In the genomic region with DNA sequence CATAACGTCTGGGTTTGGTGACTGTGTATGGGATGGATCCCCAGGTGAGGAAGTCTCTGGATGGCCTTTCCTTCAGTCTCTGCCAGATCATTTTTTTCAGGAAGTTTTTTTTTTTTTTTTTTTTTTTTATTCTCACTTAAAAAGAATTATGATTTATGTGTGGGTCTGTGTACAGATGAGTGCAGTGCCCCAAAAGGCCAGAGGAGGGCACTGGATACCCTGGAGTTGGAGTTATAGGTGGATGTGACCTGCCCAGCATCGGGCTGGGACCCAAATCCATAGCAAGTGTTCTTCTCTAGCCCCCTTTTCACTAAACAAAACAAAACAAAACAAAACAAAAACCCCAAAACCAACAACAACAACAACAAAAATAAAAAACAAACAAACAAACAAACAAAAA, we compare ENCODE assay signal across 8 mouse cellular contexts. TPM values are rescaled to one million over a fixed set of nuclear protein-coding genes. Genes with fewer than 3 reads are reported as not detected.
DNase-seq lines count a peak whose midpoint lies in the region; ATAC-seq and TF ChIP-seq lines count a peak whose summit lies in the region.

No protein-coding gene starts in this region.

- H3K36me3 ChIP-seq in liver, postnatal 0 days (replicated peaks; ENCODE audit: insufficient read depth, low read length), result no peaks in the 10 kb centered on the region
- H3K36me3 ChIP-seq in liver, embryonic 11.5 days (ENCODE audit: control insufficient read depth, insufficient read depth, low read length), result no peaks in the 10 kb centered on the region

- TF ChIP-seq CTCF in liver, postnatal 0 days (IDR thresholded peaks at IDR 0.05; ENCODE audit: low read depth), result peak; percentile 41

- no peaks in the 10 kb centered on the region for H3K4me1 ChIP-seq in liver, postnatal 0 days (ENCODE audit: insufficient read depth)
- peaks cover 4% of the 10 kb centered on the region; the same call in 1 of the 2 replicates for H3K4me1 ChIP-seq in liver, embryonic 11.5 days (replicated peaks; ENCODE audit: control insufficient read depth, insufficient read depth, low read length)

- 54% methylated on average over 2 of the region's 2 CpGs for WGBS in liver, postnatal 0 days (ENCODE audit: insufficient replicate concordance)
- WGBS in liver, embryonic 11.5 days, result 50% methylated on average over 2 of the region's 2 CpGs

- no peaks in the 10 kb centered on the region for H3K27me3 ChIP-seq in liver, postnatal 0 days (ENCODE audit: insufficient read depth, low read length)
- no peaks in the 10 kb centered on the region; the same call in 1 of the 2 replicates for H3K27me3 ChIP-seq in liver, embryonic 11.5 days (replicated peaks; ENCODE audit: control insufficient read depth, insufficient read depth, low read length)

- H3K9me3 ChIP-seq in liver, postnatal 0 days (ENCODE audit: low read length), result no peaks in the 10 kb centered on the region
- H3K9me3 ChIP-seq in liver, embryonic 11.5 days (ENCODE audit: control insufficient read depth, low read length), result no peaks in the 10 kb centered on the region

- peak; percentile 28 for DNase-seq in adrenal gland, postnatal 10 days
- DNase-seq in adrenal gland, adult 2 months, result no peak
- DNase-seq in liver, postnatal 0 days, result peak; percentile 24
- no peak for DNase-seq in liver, embryonic 11.5 days (ENCODE audit: low spot score)
- peak; percentile 57 for DNase-seq in retina, embryonic 14.5 days (ENCODE audit: low spot score)
- no peak for DNase-seq in Muller cell, postnatal 12 days (ENCODE audit: inconsistent ontology term)
- no peak for DNase-seq in gastrocnemius, postnatal 25 days

- ATAC-seq in liver, postnatal 0 days, result no peak
- no peak for ATAC-seq in liver, embryonic 11.5 days (replicated peaks; ENCODE audit: low FRiP score)
- 0 out of 2 replicates have a peak, but pooled peaks have one; percentile 48 for ATAC-seq in common myeloid progenitor, adult 5-6 weeks (replicated peaks; ENCODE audit: low read depth, poor library complexity, severe bottlenecking)

- no peak overlapping the region for H3K27ac ChIP-seq in liver, postnatal 0 days (ENCODE audit: low read depth)
- H3K27ac ChIP-seq in liver, embryonic 11.5 days (ENCODE audit: low read depth, low read length), result no peak overlapping the region

- no peak overlapping the region for H3K4me3 ChIP-seq in liver, postnatal 0 days (ENCODE audit: low read depth, low read length)
- H3K4me3 ChIP-seq in liver, embryonic 11.5 days (ENCODE audit: low read depth, low read length), result no peak overlapping the region

- H3K9ac ChIP-seq in liver, postnatal 0 days (replicated peaks), result no peak overlapping the region
- H3K9ac ChIP-seq in liver, embryonic 11.5 days (ENCODE audit: low read depth, low read length), result no peak overlapping the region

- no peak overlapping the region for H3K4me2 ChIP-seq in liver, postnatal 0 days (ENCODE audit: low read depth, low read length)
- no peak overlapping the region for H3K4me2 ChIP-seq in liver, embryonic 11.5 days

- TF ChIP-seq EP300 in liver, postnatal 0 days (IDR thresholded peaks at IDR 0.05; ENCODE audit: low read depth), result no peak

RNA-seq across cellular contexts. Expression of a gene that starts 18.7 kb away (rescaled TPM):
- 10 to 100 TPM; 14.2 to 16.5 TPM for total RNA-seq in adrenal gland, postnatal 10 days (2021)
- total RNA-seq in adrenal gland, adult 2 months (2021), result 10 to 100 TPM; 19.3 to 25.8 TPM
- polyA plus RNA-seq in adrenal gland, adult 2 months (2012; rRNA removed), result 15.9 and 16.5 TPM in 2 replicates
- 4.7 and 6.5 TPM in 2 replicates for polyA plus RNA-seq in liver, postnatal 0 days (2015; fragmentation: Nextera tagmentation; extraction: Ambion mirVana)
- 16.0 and 20.1 TPM in 2 replicates for polyA plus RNA-seq in liver, embryonic 11.5 days (2014; fragmentation: Nextera tagmentation; extraction: Ambion mirVana)
- 9.1 and 9.8 TPM in 2 replicates for total RNA-seq in common myeloid progenitor, adult 5-6 weeks (2017)
- 1 to 10 TPM; 6.8 to 7.7 TPM for total RNA-seq in gastrocnemius, postnatal 25 days (2021)

RNA-seq across cellular contexts. Expression of a gene that starts 31.8 kb away (rescaled TPM):
- 10 to 100 TPM; 28.0 to 34.4 TPM for total RNA-seq in adrenal gland, postnatal 10 days (2021)
- total RNA-seq in adrenal gland, adult 2 months (2021), result 10 to 100 TPM; 27.9 to 38.1 TPM
- polyA plus RNA-seq in adrenal gland, adult 2 months (2012; rRNA removed), result 239 and 243 TPM in 2 replicates
- 40.9 and 41.9 TPM in 2 replicates for polyA plus RNA-seq in liver, postnatal 0 days (2015; fragmentation: Nextera tagmentation; extraction: Ambion mirVana)
- polyA plus RNA-seq in liver, embryonic 11.5 days (2014; fragmentation: Nextera tagmentation; extraction: Ambion mirVana), result 92.2 and 95.9 TPM in 2 replicates
- total RNA-seq in common myeloid progenitor, adult 5-6 weeks (2017), result 11.9 and 18.7 TPM in 2 replicates
- 10 to 100 TPM; 10.1 to 16.5 TPM for total RNA-seq in gastrocnemius, postnatal 25 days (2021)

RNA-seq across cellular contexts. Expression of a gene that starts 39.4 kb away (rescaled TPM):
- total RNA-seq in adrenal gland, postnatal 10 days (2021), result 100 to 1,000 TPM; 210 to 233 TPM
- 100 to 1,000 TPM; 268 to 291 TPM for total RNA-seq in adrenal gland, adult 2 months (2021)
- 58.8 and 67.3 TPM in 2 replicates for polyA plus RNA-seq in adrenal gland, adult 2 months (2012; rRNA removed)
- polyA plus RNA-seq in liver, postnatal 0 days (2015; fragmentation: Nextera tagmentation; extraction: Ambion mirVana), result 189 and 201 TPM in 2 replicates
- 323 and 339 TPM in 2 replicates for polyA plus RNA-seq in liver, embryonic 11.5 days (2014; fragmentation: Nextera tagmentation; extraction: Ambion mirVana)
- 55.9 and 70.9 TPM in 2 replicates for total RNA-seq in common myeloid progenitor, adult 5-6 weeks (2017)
- 100 to 1,000 TPM; 174 to 185 TPM for total RNA-seq in gastrocnemius, postnatal 25 days (2021)

RNA-seq across cellular contexts. Expression of a gene that starts 52.0 kb away (rescaled TPM):
- total RNA-seq in adrenal gland, postnatal 10 days (2021), result 10 to 100 TPM; 22.7 to 26.3 TPM
- total RNA-seq in adrenal gland, adult 2 months (2021), result 10 to 100 TPM; 31.4 to 55.6 TPM
- 66.3 and 76.1 TPM in 2 replicates for polyA plus RNA-seq in adrenal gland, adult 2 months (2012; rRNA removed)
- 1.4 and 1.6 TPM in 2 replicates for polyA plus RNA-seq in liver, postnatal 0 days (2015; fragmentation: Nextera tagmentation; extraction: Ambion mirVana)
- 7.9 and 9.1 TPM in 2 replicates for polyA plus RNA-seq in liver, embryonic 11.5 days (2014; fragmentation: Nextera tagmentation; extraction: Ambion mirVana)
- total RNA-seq in common myeloid progenitor, adult 5-6 weeks (2017), result 6.9 and 8.2 TPM in 2 replicates
- total RNA-seq in gastrocnemius, postnatal 25 days (2021), result 1 to 10 TPM; 6.2 to 6.3 TPM

Comparison
In these comparisons a context has a peak if more than half of its experiments do, and no peak if none do; other contexts are left out.
1. DNase-seq: peak in adrenal gland, postnatal 10 days (single experiment), liver, postnatal 0 days (single experiment) and retina, embryonic 14.5 days (single experiment); none in adrenal gland, adult 2 months (single experiment), liver, embryonic 11.5 days (single experiment), Muller cell, postnatal 12 days (single experiment) and gastrocnemius, postnatal 25 days (single experiment).